Mouse (Mus musculus): Measurements from ENCODE around the gene Tmed8.

- TF ChIP-seq CTCF (IDR thresholded peaks at IDR 0.05; ENCODE audit: extremely low read depth, insufficient read depth, insufficient read length, insufficient replicate concordance) (no peak), POLR2A (IDR thresholded peaks at IDR 0.05; ENCODE audit: low read depth, low read length) (no peak)
Observed at GRCm38 (mm10) chr12:87193008-87193407, 7.2 kb downstream of the Tmed8 start.

All from spleen, adult 2 months (tissue).